Mouse (Mus musculus) ZHBTc4 (cell line): ENCODE measurements around the gene Pcsk6.
A peak's percentile ranks its signal among the peaks of the same experiment; 100 is the strongest.
"Not testable (repeated sequence)": the region's sequence is repeated elsewhere in the genome, so short reads cannot be mapped to it uniquely, and the experiment has no call there.

Experiments used
- DNase-seq: peaks from one replicate; pipeline ENCODE4 v3.0.0-alpha.2; 2011; ENCODE audit warnings: low read depth, low spot score

Pcsk6 gene

GRCm38 (mm10) chr7:65881290-65881688 lies 19.8 kb downstream of the Pcsk6 start:
- DNase-seq, result no peak

GRCm38 (mm10) chr7:65884928-65885327 lies 23.4 kb downstream of the Pcsk6 start:
- DNase-seq, result no peak

GRCm38 (mm10) chr7:65885819-65886218 lies 24.3 kb downstream of the Pcsk6 start:
- peak; percentile 80 for DNase-seq

- DNase-seq, result no peak
These were observed 30.3 kb downstream of the Pcsk6 start for GRCm38 (mm10) chr7:65891831-65892230.

DNA sequence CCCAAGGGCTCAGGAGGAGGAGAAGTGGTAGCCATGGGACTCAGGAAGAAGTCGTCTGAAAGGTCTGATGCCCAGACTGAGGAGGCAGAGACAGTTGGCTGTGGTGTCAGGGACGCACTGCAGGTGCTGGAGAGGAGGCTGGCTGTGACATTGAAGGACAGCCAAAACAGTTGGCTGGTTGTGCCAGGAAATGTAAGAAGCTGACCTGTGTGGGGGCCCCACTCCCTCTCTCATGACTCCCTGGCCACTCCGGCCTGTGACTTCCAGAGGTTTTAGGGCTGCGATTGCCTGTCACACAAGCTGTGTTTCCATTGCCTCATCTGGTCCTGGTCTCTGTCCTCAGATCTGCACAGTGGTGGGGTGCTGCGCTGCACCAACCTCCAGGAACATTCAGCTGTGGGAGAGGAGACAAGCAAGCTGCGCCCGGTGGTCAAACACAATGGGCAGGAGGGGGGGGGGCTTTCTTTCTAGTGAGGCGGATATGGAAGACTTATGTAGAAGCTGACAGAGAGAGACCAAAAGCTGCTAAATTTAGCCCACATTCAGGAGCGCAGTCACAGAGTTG lies 30.8 kb downstream of the Pcsk6 start:
- DNase-seq, result no peak

DNA sequence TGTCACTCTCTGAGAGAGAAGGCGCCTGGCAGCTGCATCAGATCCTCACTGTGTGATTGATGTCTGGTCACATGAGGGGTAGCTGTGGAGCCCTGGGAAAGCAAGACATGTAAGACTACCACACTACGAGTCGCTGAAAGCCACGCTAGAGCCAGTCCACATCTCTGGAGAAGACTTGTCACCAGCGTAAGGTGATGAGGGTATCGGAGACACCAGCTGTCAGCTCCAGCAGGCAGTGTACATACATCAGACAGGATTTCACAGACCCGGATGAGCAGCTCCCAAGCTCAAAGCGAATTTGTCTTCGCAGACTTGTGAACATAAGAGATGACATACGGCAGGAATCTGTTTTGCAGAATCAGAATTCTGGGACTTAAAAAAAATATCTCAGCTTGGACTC lies 32.0 kb downstream of the Pcsk6 start:
- no peak for DNase-seq

DNA sequence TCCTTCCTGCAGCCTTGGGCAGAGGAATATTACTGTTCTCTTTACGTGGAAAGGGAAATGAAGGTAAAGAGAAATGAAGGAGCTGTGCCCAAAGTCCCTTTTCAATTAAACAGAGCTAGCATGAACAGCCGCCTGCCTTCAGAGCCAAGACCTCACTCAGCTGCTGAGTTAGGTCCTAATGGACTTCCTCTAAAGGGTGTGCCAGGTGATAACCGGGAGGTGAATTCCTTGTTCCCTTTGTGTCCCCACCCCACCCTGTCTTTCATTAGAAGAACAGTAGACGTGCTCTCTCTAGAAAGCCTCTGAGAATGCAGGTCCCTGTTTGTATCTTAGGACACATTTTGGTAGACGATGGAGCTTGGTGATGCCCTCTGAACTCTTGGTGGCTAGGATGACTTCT lies 33.7 kb downstream of the Pcsk6 start:
- DNase-seq, result peak; percentile 84

DNA sequence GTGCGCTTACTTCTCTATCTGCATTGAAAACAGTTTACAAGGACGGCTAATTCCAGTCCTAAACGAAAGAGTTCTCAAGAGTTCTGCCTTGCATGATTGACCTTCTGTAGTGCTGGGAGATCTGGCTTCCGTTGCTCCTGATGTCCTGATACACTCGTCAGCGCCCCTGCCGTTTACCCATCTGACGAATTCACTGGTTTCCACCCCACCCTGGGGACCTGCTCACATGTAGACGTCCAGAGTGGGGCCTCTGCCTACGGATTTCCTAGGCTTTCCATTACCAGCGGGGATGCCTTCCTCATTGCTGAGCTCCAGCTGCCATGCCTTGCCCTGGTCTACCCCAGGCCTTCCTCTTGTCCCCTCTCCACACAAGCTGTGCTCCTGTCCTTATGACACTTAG lies 39.7 kb downstream of the Pcsk6 start:
- no peak for DNase-seq

GRCm38 (mm10) chr7:65902471-65903180 lies 41.1 kb downstream of the Pcsk6 start:
- peak; percentile 29 for DNase-seq

- DNase-seq, result no peak
These were observed 41.9 kb downstream of the Pcsk6 start for GRCm38 (mm10) chr7:65903456-65903855.

GRCm38 (mm10) chr7:65906528-65907272 lies 45.2 kb downstream of the Pcsk6 start:
- no peak for DNase-seq

DNA sequence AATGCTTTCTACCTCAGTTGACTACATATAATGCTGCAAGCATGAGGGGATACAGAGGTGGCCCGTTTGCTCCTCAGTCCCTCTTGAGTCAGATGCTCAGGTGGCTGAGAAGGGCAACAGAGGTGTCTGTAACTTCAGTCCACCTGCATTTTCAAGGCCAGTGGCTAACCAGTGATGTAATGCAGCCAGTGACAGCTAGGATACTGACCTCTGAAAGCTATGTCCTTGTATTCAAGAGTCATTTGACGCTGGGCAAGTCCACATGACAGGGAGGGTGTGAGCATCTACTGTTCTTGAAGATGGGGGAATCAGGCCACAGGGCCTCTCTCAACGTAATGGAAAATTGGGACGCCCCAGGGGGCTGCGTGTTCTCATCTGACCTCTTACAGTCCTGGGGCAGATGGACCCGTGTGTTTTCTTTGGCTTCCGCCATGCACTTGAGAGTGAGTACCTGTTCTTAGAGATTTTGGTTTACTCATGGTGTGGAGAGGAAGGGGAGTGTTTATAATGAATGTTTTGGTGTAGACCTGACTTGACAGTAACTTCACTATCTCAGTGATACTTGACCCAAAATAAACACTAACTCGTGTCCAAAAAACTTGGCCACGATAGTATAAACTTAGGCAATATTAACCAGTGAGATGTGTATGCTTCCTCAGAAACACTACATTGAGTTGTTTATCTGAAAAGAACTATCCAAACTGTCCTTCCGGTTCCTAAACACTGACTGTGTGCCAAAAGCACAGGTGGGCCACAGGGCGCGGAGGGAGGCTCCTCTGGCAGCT lies 48.0 kb downstream of the Pcsk6 start:
- no peak for DNase-seq

GRCm38 (mm10) chr7:65913088-65913610 lies 51.6 kb downstream of the Pcsk6 start:
- no peak for DNase-seq

GRCm38 (mm10) chr7:65914761-65915301 lies 53.3 kb downstream of the Pcsk6 start:
- DNase-seq, result no peak

DNA sequence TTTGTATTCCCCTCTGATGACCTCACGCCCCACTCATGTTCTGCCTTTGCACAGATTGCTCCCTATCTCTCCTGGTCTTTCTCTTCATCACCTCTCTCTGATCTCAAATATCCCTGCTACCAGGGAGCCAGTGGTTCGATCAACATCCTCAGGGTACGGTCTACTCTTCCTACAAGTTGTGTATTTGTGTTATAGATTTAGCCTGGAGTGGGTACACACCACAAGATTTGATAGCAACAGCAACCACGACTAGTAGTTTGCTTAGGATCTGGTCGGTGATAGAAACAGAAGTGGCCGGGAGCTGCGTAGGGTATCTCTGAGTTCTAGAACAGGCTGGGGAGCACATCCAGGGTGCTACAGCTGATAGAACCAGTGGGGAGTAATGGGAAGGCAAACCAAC lies 54.3 kb downstream of the Pcsk6 start:
- no peak for DNase-seq

- peak; percentile 31 for DNase-seq
These were observed 55.0 kb downstream of the Pcsk6 start for GRCm38 (mm10) chr7:65916566-65916965.

DNA sequence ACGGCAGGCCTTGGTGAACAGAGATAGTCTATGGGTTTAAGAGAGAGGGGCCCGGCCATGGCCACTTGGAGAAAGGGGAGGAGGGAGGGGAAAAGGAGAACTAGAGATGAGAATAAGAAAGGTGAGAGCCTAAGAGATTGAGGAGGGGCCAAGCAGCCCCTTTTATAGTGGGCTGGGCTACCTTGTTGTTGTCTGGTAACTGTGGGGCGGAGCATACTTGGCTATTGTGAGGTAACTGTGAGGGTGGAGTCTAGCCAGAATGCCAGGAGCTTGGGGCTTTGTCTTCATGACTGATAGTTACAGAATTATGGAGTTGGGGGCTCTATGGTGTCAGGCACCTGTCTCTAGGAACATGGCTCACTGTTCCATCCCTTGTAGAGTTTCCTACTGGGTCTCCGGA lies 56.9 kb downstream of the Pcsk6 start:
- peak; percentile 58 for DNase-seq

DNA sequence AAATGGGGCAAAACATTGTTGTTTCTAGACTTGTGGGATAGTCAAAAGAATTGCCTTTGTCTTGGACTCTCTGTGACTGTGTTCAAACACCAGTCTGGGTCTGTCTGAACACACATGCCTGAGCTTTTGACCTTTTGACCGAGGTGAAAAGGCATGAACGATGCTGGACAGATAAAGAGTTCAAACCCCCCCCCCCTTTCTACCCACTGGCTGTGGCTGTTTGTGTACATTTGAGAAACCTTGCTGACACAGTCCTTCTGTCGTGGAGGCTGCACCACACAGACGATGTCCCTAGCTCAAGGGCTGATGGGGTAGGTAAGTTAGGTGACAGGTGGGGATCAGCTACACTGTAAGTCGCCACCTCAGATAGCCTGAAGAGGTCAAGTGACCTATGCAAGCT lies 67.9 kb downstream of the Pcsk6 start:
- no peak for DNase-seq

- DNase-seq, result no peak
These were observed 68.9 kb downstream of the Pcsk6 start for GRCm38 (mm10) chr7:65930478-65930877.

DNA sequence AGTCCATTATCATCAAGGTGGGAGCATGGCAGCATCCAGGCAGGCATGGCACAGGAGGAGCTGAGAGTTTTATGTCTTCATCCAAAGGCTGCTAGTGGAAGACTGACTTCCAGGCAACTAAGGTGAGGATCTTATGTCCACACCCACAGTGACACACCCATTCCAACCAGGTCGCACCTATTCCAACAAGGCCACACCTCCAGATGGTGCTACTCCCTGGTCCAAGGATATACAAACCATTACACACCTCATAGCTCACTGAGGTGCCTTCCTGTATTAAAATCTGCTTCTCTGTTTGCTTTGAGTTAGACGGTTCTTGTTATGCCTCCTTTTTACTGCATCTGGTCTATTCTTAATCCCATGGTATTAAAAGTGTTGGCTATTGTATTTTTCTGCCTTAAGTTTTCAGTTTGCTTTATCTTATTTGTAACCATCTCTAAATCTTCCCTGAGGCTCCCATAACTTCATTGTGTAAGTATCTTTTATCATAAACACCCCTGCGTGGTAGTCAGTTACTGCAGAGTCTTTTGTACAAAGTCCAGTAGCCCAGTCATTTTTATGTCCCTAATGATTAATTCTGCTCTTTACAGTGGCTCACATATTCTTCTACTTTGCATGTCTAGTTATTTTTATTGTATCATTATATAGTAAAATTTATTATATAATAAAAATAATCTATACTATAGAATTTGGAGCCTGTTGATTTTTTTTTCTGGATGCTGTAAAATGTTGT lies 72.9 kb downstream of the Pcsk6 start:
- DNase-seq, result not testable (repeated sequence)

- no peak for DNase-seq
These were observed 73.7 kb downstream of the Pcsk6 start for GRCm38 (mm10) chr7:65935211-65935610.
